Mouse (Mus musculus) cerebellum, postnatal 36 days (tissue): ENCODE data around the gene Whrn.

Experiments
- DNase-seq, 2 experiments: peaks; one replicate each; pipeline ENCODE4 v3.0.0; 2021 to 2022; ENCODE audit warnings: mixed read lengths in 2 of 2

Whrn gene

GRCm38 (mm10) chr4:63493351-63494121 lies 2.3 kb downstream of the Whrn start:
- DNase-seq: no peak

GRCm38 (mm10) chr4:63491521-63491920 lies 4.3 kb downstream of the Whrn start:
- DNase-seq: no peak

GRCm38 (mm10) chr4:63490146-63490545 lies 5.6 kb downstream of the Whrn start:
- no peak for DNase-seq

- no peak for DNase-seq
These were observed 6.1 kb downstream of the Whrn start for GRCm38 (mm10) chr4:63489676-63490075.

GRCm38 (mm10) chr4:63487916-63488315 lies 7.9 kb downstream of the Whrn start:
- no peak for DNase-seq

GRCm38 (mm10) chr4:63487256-63487655 lies 8.5 kb downstream of the Whrn start:
- no peak for DNase-seq

GRCm38 (mm10) chr4:63486523-63486922 lies 9.3 kb downstream of the Whrn start:
- DNase-seq: no peak

GRCm38 (mm10) chr4:63483741-63484140 lies 12.1 kb downstream of the Whrn start:
- DNase-seq: no peak

- DNase-seq: no peak
These were observed 15.0 kb downstream of the Whrn start for GRCm38 (mm10) chr4:63480845-63481167.

GRCm38 (mm10) chr4:63480098-63480844 lies 15.5 kb downstream of the Whrn start:
- peak; percentile 59 to 60 for DNase-seq

GRCm38 (mm10) chr4:63478036-63478435 lies 17.8 kb downstream of the Whrn start:
- no peak for DNase-seq

GRCm38 (mm10) chr4:63476891-63477290 lies 18.9 kb downstream of the Whrn start:
- no peak for DNase-seq

GRCm38 (mm10) chr4:63475208-63475607 lies 20.6 kb downstream of the Whrn start:
- DNase-seq: no peak

GRCm38 (mm10) chr4:63474439-63474838 lies 21.4 kb downstream of the Whrn start:
- no peak for DNase-seq

GRCm38 (mm10) chr4:63467338-63467737 lies 28.5 kb downstream of the Whrn start:
- DNase-seq: no peak

- DNase-seq: no peak
These were observed 29.6 kb downstream of the Whrn start for GRCm38 (mm10) chr4:63466192-63466591.

GRCm38 (mm10) chr4:63460876-63461525 lies 34.8 kb downstream of the Whrn start:
- no peak for DNase-seq

GRCm38 (mm10) chr4:63459141-63459789 lies 36.5 kb downstream of the Whrn start:
- no peak for DNase-seq

GRCm38 (mm10) chr4:63456547-63456946 lies 39.2 kb downstream of the Whrn start:
- DNase-seq: no peak

GRCm38 (mm10) chr4:63453939-63454513 lies 41.8 kb downstream of the Whrn start:
- DNase-seq: no peak

- no peak for DNase-seq
These were observed 43.2 kb downstream of the Whrn start for GRCm38 (mm10) chr4:63452555-63452954.

- no peak for DNase-seq
These were observed 45.2 kb downstream of the Whrn start for GRCm38 (mm10) chr4:63450551-63450950.
